Mouse (Mus musculus) G1E-ER4 (cell line): Measurements from ENCODE around the gene Rtp4. TPM values are rescaled to one million over a fixed set of nuclear protein-coding genes. Genes with fewer than 3 reads are reported as not detected.

Experiments used
- GATA1 ChIP-seq: IDR thresholded peaks from one replicate; pipeline ENCODE4 v1.8.0; 2012; ENCODE audit warnings: low read length, inconsistent platforms
- polyA plus RNA-seq: library from polyadenylated mRNA; stranded (reverse); fragments of >175 nt; gene quantifications from 2 replicates; pipeline ENCODE4 v1.2.3, GENCODE M21; 2012

Rtp4 gene
- polyA plus RNA-seq, 1 experiment, result not detected

DNA sequence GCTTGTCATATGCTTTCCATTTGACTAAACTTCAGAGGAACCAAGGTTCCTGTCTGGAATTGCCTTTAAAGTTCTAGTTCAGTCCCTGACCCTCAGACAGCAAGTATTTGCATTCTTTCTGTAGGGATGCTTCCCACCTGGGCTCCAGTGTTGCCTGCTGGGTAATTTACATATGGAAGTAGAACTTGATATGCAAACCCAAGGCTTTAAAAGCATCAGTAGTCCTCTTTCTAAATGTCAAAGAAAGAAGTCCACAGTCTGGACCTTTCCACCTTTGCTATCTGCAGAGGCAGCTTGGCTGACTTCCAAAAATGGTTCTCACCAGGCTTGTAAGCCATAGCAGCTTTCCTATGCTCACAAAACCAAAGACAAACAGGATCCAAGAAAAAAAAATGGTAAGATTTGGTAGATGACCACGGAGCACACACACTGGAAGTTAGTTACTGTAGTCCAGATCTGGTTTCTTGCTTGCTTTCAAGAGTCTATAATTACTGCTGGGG, 87.9 kb downstream of the Rtp4 start:
- no peak for TF ChIP-seq GATA1

DNA sequence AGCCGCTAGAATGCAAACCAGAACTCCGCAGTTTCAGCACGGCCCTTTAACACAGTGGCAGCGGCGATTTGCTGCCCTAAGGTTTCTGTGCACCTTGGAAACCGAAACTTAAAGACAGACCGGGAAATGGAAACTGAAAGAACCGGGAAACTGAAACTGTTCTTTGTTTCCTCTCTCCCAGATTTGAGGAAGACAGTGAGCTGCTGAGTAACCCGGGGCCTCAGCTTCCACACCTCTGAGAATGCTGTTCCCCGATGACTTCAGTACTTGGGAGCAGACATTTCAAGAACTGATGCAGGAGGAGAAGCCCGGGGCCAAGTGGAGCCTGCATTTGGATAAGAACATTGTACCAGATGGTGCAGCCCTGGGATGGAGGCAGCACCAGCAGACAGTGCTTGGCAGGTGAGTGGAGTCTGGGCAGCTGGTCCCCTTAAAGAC, 89.7 kb downstream of the Rtp4 start:
- no peak for TF ChIP-seq GATA1

DNA sequence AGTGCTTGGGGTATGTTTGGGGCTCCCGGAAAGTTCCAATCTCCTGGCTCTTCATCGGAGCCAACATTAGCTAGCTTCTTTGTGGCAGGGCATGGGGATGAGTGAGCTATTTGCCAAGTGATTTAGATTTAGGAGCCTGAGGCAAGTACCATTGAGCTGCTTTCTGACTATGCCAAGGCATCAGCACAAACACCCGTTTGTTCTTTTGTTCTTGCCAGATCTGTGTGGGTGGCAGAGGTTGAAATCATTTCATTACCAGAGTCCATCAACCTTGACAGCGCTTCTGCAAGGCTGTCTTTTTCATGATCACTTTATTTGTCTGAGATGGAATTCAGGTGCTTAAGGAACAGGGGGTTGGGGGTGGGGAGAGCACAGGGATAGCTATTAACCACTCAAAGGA, 104.1 kb downstream of the Rtp4 start:
- no peak for TF ChIP-seq GATA1

DNA sequence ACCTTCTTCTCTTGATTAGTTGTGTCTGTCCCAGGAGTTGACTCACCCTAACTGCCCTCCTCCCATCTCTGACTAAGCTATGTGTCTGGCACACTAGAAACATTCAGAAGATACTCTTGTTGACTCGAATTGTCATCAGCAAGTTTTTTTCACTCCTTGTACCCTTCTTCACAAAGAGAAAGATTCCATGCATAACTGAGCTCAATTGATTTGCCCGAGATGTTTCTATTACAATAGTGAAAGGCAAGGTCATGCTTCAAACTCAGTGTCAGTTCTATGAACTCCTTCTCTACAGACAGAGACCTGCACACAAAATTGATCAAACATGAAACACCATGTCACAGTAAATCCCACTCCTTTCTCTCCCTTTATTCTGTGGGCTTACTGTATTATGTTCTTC, 111.4 kb downstream of the Rtp4 start:
- no peak for TF ChIP-seq GATA1

DNA sequence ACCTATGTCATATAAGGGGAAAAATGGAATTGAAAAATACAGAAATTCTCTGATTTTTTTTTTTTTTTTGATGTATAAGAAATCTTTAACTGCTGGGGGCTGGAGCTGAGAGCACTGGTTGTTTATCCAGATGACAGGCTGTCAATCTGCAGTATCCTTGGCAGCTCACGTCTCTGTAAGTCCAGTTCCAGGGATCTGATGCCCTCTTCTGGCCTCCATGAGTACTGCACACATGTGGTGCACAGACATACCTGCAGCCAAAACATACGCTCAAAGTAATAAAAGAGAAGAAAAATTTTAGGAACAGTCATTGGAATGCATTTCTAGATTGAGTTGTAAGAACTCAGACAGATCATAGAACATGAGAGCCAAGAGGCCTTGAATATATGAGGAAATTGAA, 112.6 kb downstream of the Rtp4 start:
- no peak for TF ChIP-seq GATA1

DNA sequence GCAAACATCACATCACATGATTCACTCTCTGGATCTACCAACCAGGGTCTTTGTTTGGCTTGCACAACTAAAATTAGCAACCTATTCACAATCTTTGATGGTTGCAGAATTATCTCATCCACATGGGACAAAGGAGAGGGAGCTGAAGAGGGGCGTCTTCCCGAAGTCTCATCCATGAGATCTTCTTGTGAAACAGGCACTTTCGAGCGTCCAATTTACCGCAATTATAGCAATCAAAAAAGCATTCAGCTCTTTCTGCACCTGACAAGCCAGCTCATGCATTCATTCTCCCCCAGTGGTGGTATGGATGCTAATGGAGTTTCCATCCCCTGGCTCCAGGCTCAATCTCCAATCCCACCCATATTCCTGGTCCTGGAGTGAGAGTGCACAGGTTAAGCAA, 132.9 kb downstream of the Rtp4 start:
- TF ChIP-seq GATA1, result no peak

DNA sequence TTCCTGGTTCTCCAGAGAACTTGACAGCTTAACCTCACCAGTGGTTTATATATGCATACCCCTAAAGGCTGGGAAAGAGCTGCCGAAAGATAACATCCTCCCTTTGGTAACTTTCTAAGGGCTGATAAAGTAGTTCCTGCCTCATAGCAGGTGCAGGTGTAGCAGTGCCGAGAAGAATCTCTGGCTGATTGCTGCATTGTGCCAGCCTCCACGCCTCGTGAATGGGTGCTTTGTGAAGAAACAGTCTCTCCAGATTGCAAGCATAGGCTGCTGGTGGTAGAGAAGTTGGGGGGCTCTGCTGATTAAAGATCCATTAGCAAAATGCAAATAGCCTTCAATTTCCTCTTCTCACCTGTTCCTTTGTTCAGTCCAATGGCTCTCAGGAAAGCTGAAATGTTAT, 133.4 kb downstream of the Rtp4 start:
- TF ChIP-seq GATA1, result no peak

DNA sequence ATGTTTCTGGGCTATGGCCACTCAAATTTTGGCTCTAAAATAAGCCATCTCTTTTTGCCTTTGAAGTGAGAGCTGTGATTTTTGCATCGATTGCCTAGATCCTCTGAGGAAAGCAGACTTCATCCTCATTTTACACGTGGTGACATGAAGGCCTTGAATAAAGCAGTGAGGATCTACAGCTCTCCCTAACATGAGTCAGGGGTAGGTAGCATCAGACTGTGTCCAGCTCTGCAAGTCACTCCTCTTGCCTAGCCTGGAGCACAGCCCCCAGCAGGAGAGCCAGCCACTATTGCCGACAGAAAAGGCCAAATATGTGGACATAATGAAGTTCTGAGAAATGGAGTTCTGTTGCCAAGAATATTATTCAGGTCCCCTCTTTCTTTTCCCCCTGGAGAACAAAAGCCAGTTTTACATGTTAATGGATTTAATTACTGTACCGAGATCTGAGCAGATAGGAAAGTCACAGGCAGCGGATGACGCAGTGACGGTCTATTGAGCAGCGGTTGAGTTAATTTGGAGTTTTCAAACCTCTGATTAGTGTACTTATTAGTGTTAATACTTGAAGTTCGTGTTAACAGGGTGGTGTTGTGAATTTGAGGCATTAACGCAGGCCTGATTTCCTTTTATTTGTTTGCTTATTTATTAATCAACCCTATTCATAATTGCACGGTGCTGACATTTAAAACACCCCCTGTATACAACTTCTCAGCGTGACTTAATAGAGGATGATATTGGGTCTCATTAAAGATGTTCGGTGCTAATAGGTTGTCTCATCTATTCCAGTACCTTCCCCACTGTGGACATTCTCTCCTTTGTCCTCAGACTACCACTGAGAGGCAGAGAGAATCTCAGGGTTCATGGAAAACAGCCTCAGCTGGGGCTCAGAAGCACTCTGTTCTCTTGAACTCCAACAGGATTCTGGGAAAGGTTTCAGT, 139.8 kb downstream of the Rtp4 start:
- no peak for TF ChIP-seq GATA1

Other genes starting within 250 kb of the Rtp4 start
- gene Rtp1, start 91.2 kb upstream of the Rtp4 start, polyA plus RNA-seq, result not detected in 2 replicates
- gene Masp1, start 524 bp downstream of the Rtp4 start, polyA plus RNA-seq, result not detected in 2 replicates